Mouse (Mus musculus): ENCODE results near the gene Med18. TPM values are rescaled to one million over a fixed set of nuclear protein-coding genes. Genes with fewer than 3 reads are reported as not detected.
"Not testable (repeated sequence)": the region's sequence is repeated elsewhere in the genome, so short reads cannot be mapped to it uniquely, and the experiment has no call there.

Gene Med18
- total RNA-seq, 2 experiments from 2014 or later, result 7.9 to 9.7 TPM

DNA sequence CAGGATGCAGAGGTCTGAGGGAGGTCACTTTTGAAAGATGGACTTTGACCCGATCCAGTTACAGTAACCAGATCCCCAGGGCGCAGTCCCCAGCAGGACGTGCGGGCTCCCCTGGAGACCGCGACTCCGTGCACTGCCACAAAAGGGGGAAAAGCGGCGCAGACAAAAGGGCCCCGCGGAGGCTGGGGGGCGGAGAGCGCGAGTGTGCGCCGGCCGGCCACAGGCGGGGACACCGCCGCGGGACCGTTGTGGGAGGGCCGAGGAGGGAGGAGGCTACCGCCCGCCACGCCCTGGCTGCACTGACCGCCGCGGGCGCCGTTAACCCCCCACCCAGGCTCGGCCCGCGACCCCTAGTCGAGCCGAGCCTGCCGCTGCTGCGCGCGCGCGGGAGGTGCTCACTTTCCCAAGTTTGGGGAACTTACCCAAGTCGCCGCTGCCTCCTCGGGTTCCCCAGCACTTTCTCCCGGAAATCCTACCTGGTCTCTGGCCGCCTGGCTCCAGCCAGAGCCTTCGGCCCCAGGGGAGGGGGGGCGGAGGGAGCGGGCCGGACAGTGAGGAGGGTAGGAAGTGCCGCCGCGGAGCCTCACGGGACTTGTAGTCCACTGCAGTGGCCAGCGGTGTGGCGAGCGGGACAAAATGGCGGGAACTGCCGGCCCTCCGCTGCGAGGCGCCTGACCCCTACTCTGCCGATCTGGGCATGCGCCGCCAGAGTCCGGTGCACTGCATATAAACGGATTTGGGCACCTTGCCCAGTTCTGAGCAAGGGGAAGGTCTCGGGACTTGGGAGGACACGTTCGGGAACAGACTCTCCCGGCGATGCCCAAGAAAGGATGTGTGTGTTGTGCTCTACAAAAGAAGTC is 41.6 kb downstream of the Med18 start, which contains the start of gene Phactr4:
Gene Phactr4, minus strand, starts transcription at position 567 of the 860 bp plus-strand sequence.
- peak; percentile 83 to 90 for DNase-seq (ENCODE audit: low spot score in 2 of 2)

DNA sequence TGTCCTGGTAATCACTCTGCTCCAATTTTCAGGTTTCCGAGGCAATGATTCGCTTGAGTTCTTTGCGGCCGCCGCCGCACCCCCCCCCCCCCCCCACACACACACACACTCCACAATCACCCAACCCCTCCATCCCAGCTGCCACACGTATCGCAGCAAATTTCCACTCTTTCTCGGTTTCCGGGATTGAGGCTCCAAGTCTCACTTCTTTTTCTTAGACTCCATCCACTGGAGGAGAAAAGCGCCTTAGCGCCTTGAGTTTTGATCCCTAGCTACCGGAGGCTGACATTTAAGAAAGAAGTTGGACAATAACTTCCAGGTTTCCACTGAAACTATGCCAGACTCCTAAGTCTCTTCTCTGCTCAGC is 42.2 kb downstream of the Med18 start:
- DNase-seq (ENCODE audit: low spot score in 2 of 2), result no peak

DNA sequence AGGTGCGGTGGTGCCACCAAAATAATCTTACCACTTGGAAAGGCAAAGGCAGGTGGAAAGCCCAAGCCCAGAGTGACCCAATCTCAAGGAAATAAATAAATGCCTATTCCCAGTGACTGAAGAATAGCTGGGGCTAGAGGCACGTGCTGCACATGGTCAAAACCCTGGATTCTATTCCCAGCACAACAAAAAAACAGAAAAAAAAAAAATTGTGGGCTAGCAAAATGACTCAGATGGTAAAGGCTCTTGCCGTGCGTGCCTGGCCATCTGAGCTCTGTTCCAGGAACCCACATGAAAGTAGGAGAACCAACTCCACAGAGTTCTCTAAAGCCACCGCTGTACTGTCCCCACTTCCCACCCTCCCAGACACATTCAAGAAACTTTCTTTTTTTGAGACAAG is 43.2 kb downstream of the Med18 start:
- no peak for DNase-seq (ENCODE audit: low spot score in 2 of 2)

- no peak for DNase-seq (ENCODE audit: low spot score in 2 of 2)
Observed at GRCm38 (mm10) chr4:132415966-132416365, 47.8 kb downstream of the Med18 start.

DNA sequence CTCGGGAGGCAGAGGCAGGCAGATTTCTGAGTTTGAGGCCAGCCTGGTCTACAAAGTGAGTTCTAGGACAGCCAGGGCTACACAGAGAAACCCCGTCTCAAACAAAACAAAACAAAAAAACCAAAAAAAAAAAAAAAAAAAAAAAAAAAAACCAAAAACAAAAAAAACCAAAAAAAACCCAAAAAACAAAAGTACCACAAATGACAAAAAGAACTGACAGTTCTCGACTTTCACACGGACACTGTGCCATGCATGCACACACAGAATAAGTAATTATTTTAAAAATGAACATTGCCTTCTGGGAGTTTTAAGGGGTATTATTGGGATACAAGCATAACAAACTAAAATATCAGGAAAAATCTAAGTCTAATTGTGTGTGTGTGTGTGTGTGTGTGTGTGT is 50.5 kb downstream of the Med18 start:
- not testable (repeated sequence) for DNase-seq (ENCODE audit: low spot score in 2 of 2)

DNA sequence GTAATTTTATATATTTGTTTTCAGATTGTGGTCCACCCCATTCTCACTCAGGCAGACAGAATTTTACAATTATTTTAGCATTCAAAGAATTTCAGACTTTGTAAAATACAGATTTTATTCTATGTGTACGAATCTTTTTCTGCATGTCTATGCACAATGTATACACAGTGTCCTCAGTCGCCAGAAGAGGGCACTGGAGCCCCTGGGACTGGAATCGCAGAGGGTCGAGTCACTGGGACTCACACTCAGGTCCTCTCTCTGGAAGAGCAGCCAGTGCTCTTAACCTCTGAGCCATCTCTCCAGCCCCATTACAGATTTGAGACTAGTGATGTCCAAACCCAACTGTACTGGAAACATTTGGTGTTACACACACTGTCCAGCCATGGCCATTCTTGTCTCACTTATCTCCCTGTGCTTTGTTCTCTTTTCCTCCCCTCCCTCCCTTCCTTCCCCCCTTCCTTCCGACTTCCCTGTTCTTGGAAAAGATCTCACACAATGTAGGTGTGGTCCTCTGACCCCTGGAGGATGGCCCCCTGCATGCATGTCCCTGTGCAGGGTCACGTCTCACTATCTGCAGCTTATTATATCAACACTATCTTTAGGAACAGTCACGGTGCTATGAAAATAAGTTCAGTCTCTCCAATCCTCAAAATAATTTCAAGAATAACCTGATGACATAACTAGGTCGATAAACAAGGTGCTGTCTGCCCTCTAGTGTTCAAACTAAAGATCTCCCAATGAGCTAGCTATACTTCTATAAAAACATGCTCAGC is 52.2 kb downstream of the Med18 start:
- peak in 1 of 2 experiments; percentile 12 for DNase-seq (ENCODE audit: low spot score in 2 of 2)

DNA sequence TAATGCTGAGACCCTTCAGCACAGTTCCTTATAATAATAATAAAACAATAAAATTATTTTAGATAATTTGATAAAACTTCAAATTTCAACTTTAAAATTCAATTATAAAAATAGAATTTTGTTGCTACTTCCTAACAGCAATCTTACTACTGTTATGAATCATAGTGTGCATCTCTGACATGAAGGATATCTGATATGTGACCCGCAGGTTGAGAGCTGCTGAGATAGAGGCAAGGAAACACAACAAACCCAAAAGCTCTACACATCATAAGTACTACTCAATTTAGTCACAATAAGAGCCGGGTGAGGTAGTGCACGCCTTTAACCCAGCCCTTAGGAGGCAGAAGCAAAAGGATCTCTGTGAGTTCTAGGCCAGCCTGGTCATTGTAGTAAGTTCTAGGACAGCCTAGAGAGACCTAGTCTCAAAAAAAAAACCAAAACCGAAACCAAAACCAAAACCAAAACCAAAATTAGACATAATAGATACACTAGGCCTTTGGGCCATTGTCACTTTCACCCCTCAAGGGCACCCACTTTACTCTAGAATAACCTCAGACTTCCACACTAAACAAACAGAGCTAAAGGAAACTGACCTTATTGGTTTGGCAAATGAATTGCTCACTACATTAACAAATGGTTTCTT is 54.0 kb downstream of the Med18 start:
- DNase-seq (ENCODE audit: low spot score in 2 of 2), result no peak

Other genes with a start within 250 kb of the Med18 start
- 10 to 100 TPM; 21.4 to 23.4 TPM for gene Gmeb1, start 202.3 kb downstream of the Med18 start, total RNA-seq (2021)
- gene Taf12, start 189.5 kb downstream of the Med18 start, total RNA-seq (2021), result 10 to 100 TPM; 25.1 to 26.7 TPM
- gene Rab42, start 160.5 kb downstream of the Med18 start, total RNA-seq (2021), result 1 to 10 TPM; 1.2 to 2.5 TPM
- gene Trnau1ap, start 134.4 kb downstream of the Med18 start, total RNA-seq (2021), result 10 to 100 TPM; 21.9 to 22.0 TPM
- gene Rcc1, start 110.3 kb downstream of the Med18 start, total RNA-seq (2021), result 10 to 100 TPM in 1 of 2 experiments, 1 to 10 TPM in 1; 9.8 to 12.3 TPM
- 10 to 100 TPM; 10.7 to 12.4 TPM for gene Phactr4, start 41.4 kb downstream of the Med18 start, total RNA-seq (2021)
- gene Sesn2, start 46.6 kb upstream of the Med18 start, total RNA-seq (2021), result 10 to 100 TPM; 14.4 to 16.8 TPM
- gene Atpif1, start 69.7 kb upstream of the Med18 start, total RNA-seq (2021), result 100 to 1,000 TPM; 426 to 434 TPM
- 10 to 100 TPM; 87.9 to 92.5 TPM for gene Dnajc8, start 71.6 kb upstream of the Med18 start, total RNA-seq (2021)
- gene Ptafr, start 100.1 kb upstream of the Med18 start, total RNA-seq (2021), result 1 to 10 TPM; 1.3 to 1.5 TPM
- gene Eya3, start 175.1 kb upstream of the Med18 start, total RNA-seq (2021), result 10 to 100 TPM; 27.9 to 28.0 TPM

Data from layer of hippocampus, adult 18-20 months (tissue).